In genomic region chr8:11357921-11358436, GRCm38 (mm10) we compare ENCODE assay signal across 10 mouse cellular contexts. TPM values are rescaled to one million over a fixed set of nuclear protein-coding genes. Genes with fewer than 3 reads are reported as not detected.
A peak's percentile ranks its signal among the peaks of the same experiment; 100 is the strongest.
DNase-seq lines count a peak whose midpoint lies in the region; ATAC-seq and TF ChIP-seq lines count a peak whose summit lies in the region.
"Had no signal": no experiment of that assay in that cellular context is flagged by ENCODE, and none has a peak within 500 bp of the region (broad histone marks: within the 10 kb centered on the region; RNA-seq: fewer than 3 reads in every experiment).

No protein-coding gene starts in this region.

- peaks cover 25% of the 10 kb centered on the region for H3K36me3 ChIP-seq in heart, embryonic 14.5 days (ENCODE audit: control insufficient read depth, insufficient read depth, low read length)
- H3K36me3 ChIP-seq in neural tube, embryonic 13.5 days: no peaks in the 10 kb centered on the region
- H3K36me3 ChIP-seq in intestine, postnatal 0 days (ENCODE audit: control insufficient read depth, insufficient read depth): no peaks in the 10 kb centered on the region
- no peaks in the 10 kb centered on the region for H3K36me3 ChIP-seq in liver, postnatal 0 days (replicated peaks; ENCODE audit: insufficient read depth, low read length)

- H3K4me3 ChIP-seq in heart, embryonic 14.5 days (ENCODE audit: control insufficient read depth in 1 of 2, insufficient read depth in 1 of 2, low read depth in 1 of 2, low read length in 2 of 2): no peak overlapping the region
- no peak overlapping the region for H3K4me3 ChIP-seq in neural tube, embryonic 13.5 days
- H3K4me3 ChIP-seq in intestine, postnatal 0 days (ENCODE audit: low read depth, low read length): no peak overlapping the region
- H3K4me3 ChIP-seq in liver, postnatal 0 days (ENCODE audit: low read depth, low read length): no peak overlapping the region

- TF ChIP-seq CTCF in intestine, postnatal 0 days (IDR thresholded peaks at IDR 0.05; ENCODE audit: low read depth): no peak
- no peak for TF ChIP-seq CTCF in liver, postnatal 0 days (IDR thresholded peaks at IDR 0.05; ENCODE audit: low read depth)

- no peak for TF ChIP-seq EP300 in liver, postnatal 0 days (IDR thresholded peaks at IDR 0.05; ENCODE audit: low read depth)

- 26% methylated on average over 7 of the region's 7 CpGs for WGBS in heart, embryonic 14.5 days
- WGBS in neural tube, embryonic 13.5 days: 47% methylated on average over 7 of the region's 7 CpGs
- 53% methylated on average over 7 of the region's 7 CpGs for WGBS in intestine, postnatal 0 days
- WGBS in liver, postnatal 0 days (ENCODE audit: insufficient replicate concordance): 35% methylated on average over 7 of the region's 7 CpGs

- peak; percentile 41; the same call in 1 of the 2 replicates for ATAC-seq in heart, embryonic 14.5 days (ENCODE audit: insufficient number of reproducible peaks, insufficient read depth, low FRiP score, low read depth)
- no peak for ATAC-seq in neural tube, embryonic 13.5 days (ENCODE audit: low read depth)
- no peak for ATAC-seq in intestine, postnatal 0 days
- no peak for ATAC-seq in liver, postnatal 0 days

- no peaks in the 10 kb centered on the region for H3K9me3 ChIP-seq in heart, embryonic 14.5 days (ENCODE audit: control insufficient read depth, low read length)
- no peaks in the 10 kb centered on the region for H3K9me3 ChIP-seq in neural tube, embryonic 13.5 days
- H3K9me3 ChIP-seq in intestine, postnatal 0 days (ENCODE audit: control insufficient read depth): no peaks in the 10 kb centered on the region
- no peaks in the 10 kb centered on the region for H3K9me3 ChIP-seq in liver, postnatal 0 days (ENCODE audit: low read length)

- peak overlapping the region; percentile 47 for H3K4me2 ChIP-seq in heart, embryonic 14.5 days (ENCODE audit: low read length)
- no peak overlapping the region for H3K4me2 ChIP-seq in neural tube, embryonic 13.5 days
- no peak overlapping the region for H3K4me2 ChIP-seq in intestine, postnatal 0 days (replicated peaks; ENCODE audit: low read depth)
- no peak overlapping the region for H3K4me2 ChIP-seq in liver, postnatal 0 days (ENCODE audit: low read depth, low read length)

- H3K4me1 ChIP-seq in heart, embryonic 14.5 days (ENCODE audit: control insufficient read depth in 2 of 2, insufficient read depth in 2 of 2, low read length in 2 of 2): peaks cover 31 to 46% of the 10 kb centered on the region in 2 experiments
- H3K4me1 ChIP-seq in neural tube, embryonic 13.5 days (replicated peaks): peaks cover 40% of the 10 kb centered on the region
- no peaks in the 10 kb centered on the region for H3K4me1 ChIP-seq in intestine, postnatal 0 days (replicated peaks; ENCODE audit: control insufficient read depth, insufficient read depth, low read length)
- H3K4me1 ChIP-seq in liver, postnatal 0 days (ENCODE audit: insufficient read depth): no peaks in the 10 kb centered on the region

- H3K27me3 ChIP-seq in heart, embryonic 14.5 days (ENCODE audit: control insufficient read depth, insufficient read depth, low read length): no peaks in the 10 kb centered on the region
- H3K27me3 ChIP-seq in neural tube, embryonic 13.5 days: no peaks in the 10 kb centered on the region
- no peaks in the 10 kb centered on the region for H3K27me3 ChIP-seq in intestine, postnatal 0 days (replicated peaks; ENCODE audit: control insufficient read depth, insufficient read depth, low read length)
- no peaks in the 10 kb centered on the region for H3K27me3 ChIP-seq in liver, postnatal 0 days (ENCODE audit: insufficient read depth, low read length)

- peak overlapping the region; percentile 66 to 79 for H3K27ac ChIP-seq in heart, embryonic 14.5 days (replicated peaks in 1 of 2; ENCODE audit: control insufficient read depth in 1 of 2, insufficient read depth in 1 of 2, low read depth in 2 of 2, low read length in 2 of 2)
- peak overlapping the region; percentile 52 for H3K27ac ChIP-seq in neural tube, embryonic 13.5 days (replicated peaks)
- peak overlapping the region; percentile 28; the same call in 1 of the 2 replicates for H3K27ac ChIP-seq in intestine, postnatal 0 days (ENCODE audit: low read depth, low read length)
- H3K27ac ChIP-seq in liver, postnatal 0 days (ENCODE audit: low read depth): no peak overlapping the region

- intact Hi-C loops in heart, postnatal 36 days (cut with DNase I): no loop called here

- peak overlapping the region; percentile 55 for H3K9ac ChIP-seq in heart, embryonic 14.5 days (ENCODE audit: low read length)
- H3K9ac ChIP-seq in neural tube, embryonic 13.5 days: no peak overlapping the region
- no peak overlapping the region for H3K9ac ChIP-seq in intestine, postnatal 0 days (ENCODE audit: low read depth, low read length)
- no peak overlapping the region for H3K9ac ChIP-seq in liver, postnatal 0 days (replicated peaks)

- DNase-seq in heart, postnatal 36 days: no peak
- DNase-seq in neural tube, embryonic 10.5 days (ENCODE audit: extremely low spot score, low spot score): no peak
- no peak for DNase-seq in adrenal gland, adult (ENCODE audit: inconsistent age in 2 of 2, low spot score in 1 of 2)
- no peak for DNase-seq in liver, postnatal 0 days
- no peak for DNase-seq in right cerebral cortex, postnatal 4 days
- DNase-seq: gastrocnemius, postnatal 36 days; thymus, postnatal 36 days had no signal

RNA-seq across cellular contexts. Expression of gene Col4a1, which starts 45.4 kb away (rescaled TPM):
- polyA plus RNA-seq in heart, embryonic 14.5 days (2014; fragmentation: Nextera tagmentation; extraction: Ambion mirVana): 250 and 253 TPM in 2 replicates
- 100 to 1,000 TPM; 371 to 526 TPM for total RNA-seq in heart, postnatal 36 days (2021)
- polyA plus RNA-seq in neural tube, embryonic 13.5 days (2015; fragmentation: Nextera tagmentation; extraction: Ambion mirVana): 101 and 108 TPM in 2 replicates
- polyA plus RNA-seq in intestine, postnatal 0 days (2015; fragmentation: Nextera tagmentation; extraction: Ambion mirVana): 84.5 and 85.5 TPM in 2 replicates
- polyA plus RNA-seq in liver, postnatal 0 days (2015; fragmentation: Nextera tagmentation; extraction: Ambion mirVana): 15.8 and 22.6 TPM in 2 replicates

RNA-seq across cellular contexts. Expression of gene Col4a2, which starts 45.4 kb away (rescaled TPM):
- 77.7 and 80.3 TPM in 2 replicates for polyA plus RNA-seq in heart, embryonic 14.5 days (2014; fragmentation: Nextera tagmentation; extraction: Ambion mirVana)
- 100 to 1,000 TPM; 228 to 282 TPM for total RNA-seq in heart, postnatal 36 days (2021)
- polyA plus RNA-seq in neural tube, embryonic 13.5 days (2015; fragmentation: Nextera tagmentation; extraction: Ambion mirVana): 47.5 and 52.5 TPM in 2 replicates
- 44.5 and 44.8 TPM in 2 replicates for polyA plus RNA-seq in intestine, postnatal 0 days (2015; fragmentation: Nextera tagmentation; extraction: Ambion mirVana)
- 8.0 and 9.7 TPM in 2 replicates for polyA plus RNA-seq in liver, postnatal 0 days (2015; fragmentation: Nextera tagmentation; extraction: Ambion mirVana)
